Mouse (Mus musculus): Measurements from ENCODE around the gene Tlr8.

The Tlr8 gene

DNA sequence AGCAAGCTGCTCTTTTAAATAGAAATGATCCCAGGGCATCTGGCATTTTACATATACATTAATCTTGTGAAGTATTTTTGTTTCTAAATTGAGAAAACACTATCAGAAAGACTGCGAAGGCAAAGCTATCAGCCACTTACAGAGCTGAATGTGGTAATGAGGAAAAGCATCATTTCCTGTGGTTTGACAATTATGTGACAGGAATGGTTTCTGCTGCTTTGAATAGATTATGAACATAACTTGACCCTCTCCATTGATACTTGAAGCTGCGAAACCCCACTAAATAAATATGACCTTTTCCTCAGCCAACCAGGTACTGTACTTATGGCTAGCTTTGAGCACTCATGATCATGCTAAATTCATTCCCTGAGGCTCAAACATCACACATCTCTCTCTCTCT lies 62.8 kb downstream of the Tlr8 start:
- DNase-seq = no peak

DNA sequence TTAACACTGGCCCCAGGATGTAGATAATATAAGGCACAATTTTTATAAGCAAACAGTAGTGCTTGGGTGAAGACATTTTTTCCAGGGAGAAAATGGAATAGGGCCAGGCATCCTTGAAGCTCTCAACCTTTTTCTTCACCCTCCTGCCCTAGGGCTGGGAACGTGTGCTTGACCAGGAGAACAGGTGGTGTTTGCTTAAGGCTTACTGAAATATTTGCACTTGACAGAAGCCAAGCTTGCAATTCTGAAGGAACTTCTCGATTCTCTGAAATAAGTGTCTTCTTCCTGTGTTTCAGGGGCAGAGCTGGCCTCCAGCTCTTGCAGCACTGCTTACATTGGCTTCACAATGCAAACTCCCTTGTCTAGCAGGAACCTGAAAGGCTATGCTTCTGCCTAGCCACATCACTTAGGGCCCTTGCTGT lies 68.9 kb downstream of the Tlr8 start:
- DNase-seq = no peak
